In the genomic region with DNA sequence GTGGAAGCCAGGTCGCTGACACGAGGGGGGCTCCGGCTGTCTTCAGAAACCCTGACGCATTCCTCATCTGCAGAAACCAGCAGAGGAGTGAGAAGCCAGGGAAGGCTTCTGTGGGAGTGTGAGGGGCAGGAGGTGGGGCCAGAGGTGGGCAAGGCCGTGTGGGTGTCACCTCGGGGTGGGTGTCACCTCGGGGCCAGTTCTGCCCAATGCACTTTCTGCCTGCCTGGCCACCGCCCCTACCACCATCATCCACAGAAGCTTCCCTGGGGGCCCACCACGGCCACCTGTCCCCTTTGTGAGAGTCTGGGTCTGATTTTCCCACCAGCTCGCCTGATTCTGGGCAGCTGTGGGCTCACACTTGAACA, we compare ENCODE assay signal across 15 mouse cellular contexts. TPM values are rescaled to one million over a fixed set of nuclear protein-coding genes. Genes with fewer than 3 reads are reported as not detected.
A peak's percentile ranks its signal among the peaks of the same experiment; 100 is the strongest.
DNase-seq lines count a peak whose midpoint lies in the region; ATAC-seq and TF ChIP-seq lines count a peak whose summit lies in the region.
"Had no signal": no experiment of that assay in that cellular context is flagged by ENCODE, and none has a peak within 500 bp of the region (broad histone marks: within the 10 kb centered on the region; RNA-seq: fewer than 3 reads in every experiment).

No protein-coding gene starts in this region.

- peaks cover 11% of the 10 kb centered on the region for H3K9me3 ChIP-seq in erythroblast, embryonic 14.5 days (ENCODE audit: control insufficient read depth, low read length)
- no peaks in the 10 kb centered on the region for H3K9me3 ChIP-seq in liver, embryonic 11.5 days (ENCODE audit: control insufficient read depth, low read length)
- no peaks in the 10 kb centered on the region for H3K9me3 ChIP-seq in liver, postnatal 0 days (ENCODE audit: low read length)
- H3K9me3 ChIP-seq in kidney, embryonic 15.5 days (replicated peaks): no peaks in the 10 kb centered on the region
- H3K9me3 ChIP-seq in stomach, embryonic 16.5 days (replicated peaks; ENCODE audit: control insufficient read depth, low read length): no peaks in the 10 kb centered on the region
- H3K9me3 ChIP-seq: megakaryocyte, embryonic 14.5 days had no signal

- no peak for ATAC-seq in erythroblast, adult 5-6 weeks (replicated peaks; ENCODE audit: low FRiP score, poor library complexity, severe bottlenecking)
- ATAC-seq in liver, embryonic 11.5 days (replicated peaks; ENCODE audit: low FRiP score): 0 out of 2 replicates have a peak, but pooled peaks have one; percentile 33
- ATAC-seq in liver, postnatal 0 days: no peak
- no peak for ATAC-seq in kidney, embryonic 15.5 days (replicated peaks; ENCODE audit: low FRiP score)
- peak; percentile 59 for ATAC-seq in stomach, embryonic 16.5 days (ENCODE audit: insufficient read depth, low FRiP score)

- peaks cover 95% of the 10 kb centered on the region for H3K4me1 ChIP-seq in erythroblast, embryonic 14.5 days (ENCODE audit: control insufficient read depth)
- peaks cover 42% of the 10 kb centered on the region for H3K4me1 ChIP-seq in liver, embryonic 11.5 days (replicated peaks; ENCODE audit: control insufficient read depth, insufficient read depth, low read length)
- H3K4me1 ChIP-seq in liver, postnatal 0 days (ENCODE audit: insufficient read depth): peaks cover 14% of the 10 kb centered on the region
- H3K4me1 ChIP-seq in kidney, embryonic 15.5 days: peaks cover 13% of the 10 kb centered on the region; the same call in 1 of the 2 replicates
- peaks cover 3% of the 10 kb centered on the region; the same call in 1 of the 2 replicates for H3K4me1 ChIP-seq in stomach, embryonic 16.5 days (ENCODE audit: control insufficient read depth, insufficient read depth, low read length)

- H3K27ac ChIP-seq in liver, embryonic 11.5 days (ENCODE audit: low read depth, low read length): no peak overlapping the region
- no peak overlapping the region for H3K27ac ChIP-seq in liver, postnatal 0 days (ENCODE audit: low read depth)
- no peak overlapping the region for H3K27ac ChIP-seq in kidney, embryonic 15.5 days
- H3K27ac ChIP-seq in stomach, embryonic 16.5 days (ENCODE audit: low read length): peak overlapping the region; percentile 77

- DNase-seq in liver, embryonic 11.5 days (ENCODE audit: low spot score): no peak
- no peak for DNase-seq in liver, postnatal 0 days
- no peak for DNase-seq in ovary, postnatal 10 days (ENCODE audit: low spot score)
- DNase-seq in MN1 (ENCODE audit: low spot score): no peak
- DNase-seq: cerebellum, adult 11-12 months had no signal

- TF ChIP-seq CTCF in liver, postnatal 0 days (IDR thresholded peaks at IDR 0.05; ENCODE audit: low read depth): no peak

- no peak for TF ChIP-seq EP300 in liver, postnatal 0 days (IDR thresholded peaks at IDR 0.05; ENCODE audit: low read depth)

- no peak overlapping the region for H3K9ac ChIP-seq in liver, embryonic 11.5 days (ENCODE audit: low read depth, low read length)
- no peak overlapping the region for H3K9ac ChIP-seq in liver, postnatal 0 days (replicated peaks)
- H3K9ac ChIP-seq in kidney, embryonic 15.5 days: no peak overlapping the region
- H3K9ac ChIP-seq in stomach, embryonic 16.5 days (ENCODE audit: low read length): peak overlapping the region; percentile 73

- H3K4me3 ChIP-seq in erythroblast, embryonic 14.5 days (replicated peaks): peak overlapping the region; percentile 67
- H3K4me3 ChIP-seq in liver, embryonic 11.5 days (ENCODE audit: low read depth, low read length): no peak overlapping the region
- H3K4me3 ChIP-seq in liver, postnatal 0 days (ENCODE audit: low read depth, low read length): no peak overlapping the region
- no peak overlapping the region for H3K4me3 ChIP-seq in kidney, embryonic 15.5 days (replicated peaks)
- peak overlapping the region; percentile 44 for H3K4me3 ChIP-seq in stomach, embryonic 16.5 days (replicated peaks; ENCODE audit: low read length)

- H3K4me2 ChIP-seq in liver, embryonic 11.5 days: peak overlapping the region; percentile 47
- no peak overlapping the region for H3K4me2 ChIP-seq in liver, postnatal 0 days (ENCODE audit: low read depth, low read length)
- H3K4me2 ChIP-seq in kidney, embryonic 15.5 days: peak overlapping the region; percentile 52
- H3K4me2 ChIP-seq in stomach, embryonic 16.5 days (ENCODE audit: low read depth, low read length): peak overlapping the region; percentile 43

- peaks cover 4% of the 10 kb centered on the region; the same call in 1 of the 2 replicates for H3K27me3 ChIP-seq in erythroblast, embryonic 14.5 days (ENCODE audit: control insufficient read depth)
- H3K27me3 ChIP-seq in liver, embryonic 11.5 days (replicated peaks; ENCODE audit: control insufficient read depth, insufficient read depth, low read length): peaks cover 12% of the 10 kb centered on the region
- no peaks in the 10 kb centered on the region for H3K27me3 ChIP-seq in liver, postnatal 0 days (ENCODE audit: insufficient read depth, low read length)
- H3K27me3 ChIP-seq in kidney, embryonic 15.5 days: peaks cover 21% of the 10 kb centered on the region
- H3K27me3 ChIP-seq in stomach, embryonic 16.5 days (ENCODE audit: control insufficient read depth, insufficient read depth, low read length): peaks cover 8% of the 10 kb centered on the region; the same call in 1 of the 2 replicates
- H3K27me3 ChIP-seq: megakaryocyte, embryonic 14.5 days had no signal

- 41% methylated on average over 10 of the region's 10 CpGs for WGBS in liver, embryonic 11.5 days
- WGBS in liver, postnatal 0 days (ENCODE audit: insufficient replicate concordance): 53% methylated on average over 10 of the region's 10 CpGs
- WGBS in kidney, embryonic 15.5 days: 46% methylated on average over 10 of the region's 10 CpGs
- WGBS in stomach, embryonic 16.5 days: 34% methylated on average over 10 of the region's 10 CpGs

- H3K36me3 ChIP-seq in erythroblast, embryonic 14.5 days (ENCODE audit: control insufficient read depth): peaks cover 63% of the 10 kb centered on the region
- H3K36me3 ChIP-seq in liver, embryonic 11.5 days (ENCODE audit: control insufficient read depth, insufficient read depth, low read length): no peaks in the 10 kb centered on the region
- no peaks in the 10 kb centered on the region for H3K36me3 ChIP-seq in liver, postnatal 0 days (replicated peaks; ENCODE audit: insufficient read depth, low read length)
- H3K36me3 ChIP-seq in kidney, embryonic 15.5 days: no peaks in the 10 kb centered on the region
- no peaks in the 10 kb centered on the region for H3K36me3 ChIP-seq in stomach, embryonic 16.5 days (ENCODE audit: control insufficient read depth, insufficient read depth, low read length)

RNA-seq across cellular contexts. Expression of gene Tmem184a, which starts 6.6 kb away (rescaled TPM):
- 36.6 and 77.7 TPM in 2 replicates for polyA plus RNA-seq in erythroblast, embryonic 14.5 days (2012)
- not detected in 2 replicates for total RNA-seq in erythroblast, adult 5-6 weeks (2015; ENCODE audit: low replicate concordance)
- 0.14 TPM in 1 of 2 replicates, not detected in the other for total RNA-seq in erythroblast, adult 5-6 weeks (2017; ENCODE audit: low replicate concordance)
- 2.3 and 2.7 TPM in 2 replicates for polyA plus RNA-seq in liver, embryonic 11.5 days (2014; fragmentation: Nextera tagmentation; extraction: Ambion mirVana)
- 3.0 and 3.2 TPM in 2 replicates for polyA plus RNA-seq in liver, postnatal 0 days (2015; fragmentation: Nextera tagmentation; extraction: Ambion mirVana)
- 5.8 and 7.2 TPM in 2 replicates for polyA plus RNA-seq in kidney, embryonic 15.5 days (2015; fragmentation: Nextera tagmentation; extraction: Ambion mirVana)
- 39.7 and 42.4 TPM in 2 replicates for polyA plus RNA-seq in stomach, embryonic 16.5 days (2015; fragmentation: Nextera tagmentation; extraction: Ambion mirVana)
- total RNA-seq: neutrophil, adult 5-6 weeks had no signal

RNA-seq across cellular contexts. Expression of gene Gm26938, which starts 13.1 kb away (rescaled TPM):
- not detected in 2 replicates for polyA plus RNA-seq in erythroblast, embryonic 14.5 days (2012)
- total RNA-seq in erythroblast, adult 5-6 weeks (2015; ENCODE audit: low replicate concordance): not detected in 2 replicates
- not detected in 2 replicates for total RNA-seq in erythroblast, adult 5-6 weeks (2017; ENCODE audit: low replicate concordance)
- polyA plus RNA-seq in liver, embryonic 11.5 days (2014; fragmentation: Nextera tagmentation; extraction: Ambion mirVana): not detected in 2 replicates
- polyA plus RNA-seq in liver, postnatal 0 days (2015; fragmentation: Nextera tagmentation; extraction: Ambion mirVana): not detected in 2 replicates
- polyA plus RNA-seq in kidney, embryonic 15.5 days (2015; fragmentation: Nextera tagmentation; extraction: Ambion mirVana): not detected in 2 replicates
- not detected in 2 replicates for polyA plus RNA-seq in stomach, embryonic 16.5 days (2015; fragmentation: Nextera tagmentation; extraction: Ambion mirVana)
- total RNA-seq: gastrocnemius, postnatal 4 days; hematopoietic stem cell, adult 5-6 weeks; layer of hippocampus, postnatal 25 days; neutrophil, adult 5-6 weeks had no signal
- polyA plus RNA-seq: limb, embryonic 14.5 days had no signal

RNA-seq across cellular contexts. Expression of gene Psmg3, which starts 13.6 kb away (rescaled TPM):
- polyA plus RNA-seq in erythroblast, embryonic 14.5 days (2012): 2.7 TPM in 2 replicates
- 4.0 and 6.0 TPM in 2 replicates for total RNA-seq in erythroblast, adult 5-6 weeks (2015; ENCODE audit: low replicate concordance)
- total RNA-seq in erythroblast, adult 5-6 weeks (2017; ENCODE audit: low replicate concordance): 4.3 and 6.1 TPM in 2 replicates
- polyA plus RNA-seq in liver, embryonic 11.5 days (2014; fragmentation: Nextera tagmentation; extraction: Ambion mirVana): 112 and 124 TPM in 2 replicates
- polyA plus RNA-seq in liver, postnatal 0 days (2015; fragmentation: Nextera tagmentation; extraction: Ambion mirVana): 28.8 and 29.1 TPM in 2 replicates
- 74.0 and 77.8 TPM in 2 replicates for polyA plus RNA-seq in kidney, embryonic 15.5 days (2015; fragmentation: Nextera tagmentation; extraction: Ambion mirVana)
- polyA plus RNA-seq in stomach, embryonic 16.5 days (2015; fragmentation: Nextera tagmentation; extraction: Ambion mirVana): 62.5 and 62.9 TPM in 2 replicates

RNA-seq across cellular contexts. Expression of gene Mafk, which starts 21.8 kb away (rescaled TPM):
- polyA plus RNA-seq in erythroblast, embryonic 14.5 days (2012): 20.0 and 22.5 TPM in 2 replicates
- 72.4 and 83.0 TPM in 2 replicates for total RNA-seq in erythroblast, adult 5-6 weeks (2015; ENCODE audit: low replicate concordance)
- total RNA-seq in erythroblast, adult 5-6 weeks (2017; ENCODE audit: low replicate concordance): 147 and 218 TPM in 2 replicates
- polyA plus RNA-seq in liver, embryonic 11.5 days (2014; fragmentation: Nextera tagmentation; extraction: Ambion mirVana): 30.4 and 35.1 TPM in 2 replicates
- polyA plus RNA-seq in liver, postnatal 0 days (2015; fragmentation: Nextera tagmentation; extraction: Ambion mirVana): 15.7 and 19.1 TPM in 2 replicates
- 10.6 and 11.1 TPM in 2 replicates for polyA plus RNA-seq in kidney, embryonic 15.5 days (2015; fragmentation: Nextera tagmentation; extraction: Ambion mirVana)
- polyA plus RNA-seq in stomach, embryonic 16.5 days (2015; fragmentation: Nextera tagmentation; extraction: Ambion mirVana): 18.9 and 22.3 TPM in 2 replicates

RNA-seq across cellular contexts. Expression of gene Ints1, which starts 37.6 kb away (rescaled TPM):
- polyA plus RNA-seq in erythroblast, embryonic 14.5 days (2012): 12.9 and 18.1 TPM in 2 replicates
- total RNA-seq in erythroblast, adult 5-6 weeks (2015; ENCODE audit: low replicate concordance): 21.3 and 30.7 TPM in 2 replicates
- total RNA-seq in erythroblast, adult 5-6 weeks (2017; ENCODE audit: low replicate concordance): 10.9 and 28.0 TPM in 2 replicates
- polyA plus RNA-seq in liver, embryonic 11.5 days (2014; fragmentation: Nextera tagmentation; extraction: Ambion mirVana): 34.9 TPM in 2 replicates
- 5.6 and 6.4 TPM in 2 replicates for polyA plus RNA-seq in liver, postnatal 0 days (2015; fragmentation: Nextera tagmentation; extraction: Ambion mirVana)
- 26.1 and 27.7 TPM in 2 replicates for polyA plus RNA-seq in kidney, embryonic 15.5 days (2015; fragmentation: Nextera tagmentation; extraction: Ambion mirVana)
- 20.2 and 21.0 TPM in 2 replicates for polyA plus RNA-seq in stomach, embryonic 16.5 days (2015; fragmentation: Nextera tagmentation; extraction: Ambion mirVana)

Comparison
In these comparisons a context has a peak if more than half of its experiments do, and no peak if none do; other contexts are left out.
1. ATAC-seq: peak in liver, embryonic 11.5 days (single experiment) and stomach, embryonic 16.5 days (single experiment); none in erythroblast, adult 5-6 weeks (single experiment), liver, postnatal 0 days (single experiment) and kidney, embryonic 15.5 days (single experiment).
2. H3K4me3 ChIP-seq: peak in erythroblast, embryonic 14.5 days (single experiment) and stomach, embryonic 16.5 days (single experiment); none in liver, embryonic 11.5 days (single experiment), liver, postnatal 0 days (single experiment) and kidney, embryonic 15.5 days (single experiment).